Mouse (Mus musculus): ENCODE results near the gene Bcl6b.

Gene Bcl6b

GRCm38 (mm10) chr11:70211972-70212371 lies 17.6 kb downstream of the Bcl6b start:
- DNase-seq = no peak

- DNase-seq = no peak
Measured at GRCm38 (mm10) chr11:70210681-70211080, 18.9 kb downstream of the Bcl6b start.

GRCm38 (mm10) chr11:70208778-70209388 lies 20.7 kb downstream of the Bcl6b start:
- DNase-seq = no peak

- DNase-seq = no peak
Measured at GRCm38 (mm10) chr11:70207283-70207682, 22.3 kb downstream of the Bcl6b start.

GRCm38 (mm10) chr11:70206801-70207200 lies 22.8 kb downstream of the Bcl6b start:
- no peak for DNase-seq

- DNase-seq = peak; percentile 80
Measured at GRCm38 (mm10) chr11:70201691-70202090, 27.9 kb downstream of the Bcl6b start.

- DNase-seq = no peak
Measured at GRCm38 (mm10) chr11:70200036-70200608, 29.5 kb downstream of the Bcl6b start.

- no peak for DNase-seq
Measured at GRCm38 (mm10) chr11:70199107-70199506, 30.5 kb downstream of the Bcl6b start.

GRCm38 (mm10) chr11:70198332-70198731 lies 31.3 kb downstream of the Bcl6b start:
- DNase-seq = no peak

GRCm38 (mm10) chr11:70193354-70194285 lies 36.0 kb downstream of the Bcl6b start:
- no peak for DNase-seq

- DNase-seq = no peak
Measured at GRCm38 (mm10) chr11:70192157-70192556, 37.4 kb downstream of the Bcl6b start.

- no peak for DNase-seq
Measured at GRCm38 (mm10) chr11:70191188-70191587, 38.4 kb downstream of the Bcl6b start.

GRCm38 (mm10) chr11:70189319-70190134 lies 40.1 kb downstream of the Bcl6b start:
- no peak for DNase-seq

GRCm38 (mm10) chr11:70185120-70185519 lies 44.5 kb downstream of the Bcl6b start:
- no peak for DNase-seq

- DNase-seq = no peak
Measured at GRCm38 (mm10) chr11:70180496-70180895, 49.1 kb downstream of the Bcl6b start.

GRCm38 (mm10) chr11:70179401-70179800 lies 50.2 kb downstream of the Bcl6b start:
- DNase-seq = no peak

GRCm38 (mm10) chr11:70178756-70179155 lies 50.8 kb downstream of the Bcl6b start:
- no peak for DNase-seq

- no peak for DNase-seq
Measured at GRCm38 (mm10) chr11:70178311-70178710, 51.3 kb downstream of the Bcl6b start.

GRCm38 (mm10) chr11:70177647-70178046 lies 52.0 kb downstream of the Bcl6b start:
- peak; percentile 23 for DNase-seq

- no peak for DNase-seq
Measured at GRCm38 (mm10) chr11:70174491-70174890, 55.1 kb downstream of the Bcl6b start.
